Mouse (Mus musculus) liver, postnatal 0 days (tissue): ENCODE measurements around the gene Lasp1. TPM values are rescaled to one million over a fixed set of nuclear protein-coding genes. Genes with fewer than 3 reads are reported as not detected.

Source experiments
- ATAC-seq: fragments of 200-750 bp; cut with Nextera tagmentation; 2 replicates; pipeline ENCODE4 v1.8.0; 2017; ENCODE audit warnings: mild to moderate bottlenecking, moderate library complexity
- DNase-seq: peaks from one replicate; pipeline ENCODE4 v3.0.0-alpha.2; 2016
- H3K27ac ChIP-seq: fragments of 300-500 bp; sonication (generic); 2 replicates; pipeline ENCODE4 v1.5.1; 2014; ENCODE audit warnings: antibody characterized with exemption, moderate library complexity, mild to moderate bottlenecking, low read depth
- H3K27me3 ChIP-seq: fragments of 300-500 bp; sonication (generic); 2 replicates; pipeline ENCODE4 v1.6.1; 2014; ENCODE audit warnings: low read length, control low read depth, mixed read lengths; ENCODE audit not compliant: insufficient read depth
- H3K36me3 ChIP-seq: fragments of 300-500 bp; sonication (generic); replicated peaks from 2 replicates; pipeline ENCODE4 v1.6.1; 2014; ENCODE audit warnings: mild to moderate bottlenecking, control low read depth, low read length, moderate library complexity, mixed read lengths; ENCODE audit not compliant: insufficient read depth
- H3K4me1 ChIP-seq: fragments of 300-500 bp; sonication (generic); 2 replicates; pipeline ENCODE4 v1.6.1; 2014; ENCODE audit warnings: antibody characterized with exemption, mild to moderate bottlenecking, control low read depth; ENCODE audit not compliant: insufficient read depth
- H3K4me2 ChIP-seq: fragments of 300-500 bp; sonication (generic); 2 replicates; pipeline ENCODE4 v1.6.1; 2014; ENCODE audit warnings: low read depth, mild to moderate bottlenecking, low read length, moderate library complexity, mixed read lengths
- H3K4me3 ChIP-seq: fragments of 300-500 bp; sonication (generic); 2 replicates; pipeline ENCODE4 v1.5.1; 2014; ENCODE audit warnings: low read depth, low read length
- H3K9ac ChIP-seq: fragments of 300-500 bp; sonication (generic); replicated peaks from 2 replicates; pipeline ENCODE4 v1.6.1; 2014; ENCODE audit warnings: mild to moderate bottlenecking, moderate library complexity
- H3K9me3 ChIP-seq: fragments of 300-500 bp; sonication (generic); 2 replicates; pipeline ENCODE4 v1.6.1; 2016; ENCODE audit warnings: mild to moderate bottlenecking, control low read depth, low read length, mixed read lengths
- CTCF ChIP-seq: sonication (generic); IDR thresholded peaks from 2 replicates; pipeline ENCODE4 v1.5.1; 2016; ENCODE audit warnings: antibody characterized with exemption, low read depth
- EP300 ChIP-seq: IDR thresholded peaks from 2 replicates; pipeline ENCODE4 v1.6.1; 2016; ENCODE audit warnings: antibody characterized with exemption, low read depth, mild to moderate bottlenecking
- WGBS: fragments of 180-500 bp; shearing (Covaris S2); extraction: QIAGEN DNeasy Blood & Tissue Kit; methylation state at CpG from one replicate; pipeline ENCODE4 v1.1.7; 2014; ENCODE audit not compliant: insufficient replicate concordance; 5-methylcytosine and 5-hydroxymethylcytosine counted together
- polyA plus RNA-seq: library from polyadenylated mRNA; unstranded; fragments of >200 nt; fragmentation: Nextera tagmentation; extraction: Ambion mirVana; gene quantifications from 2 replicates; pipeline ENCODE4 v1.2.1, GENCODE M21; 2015

The Lasp1 gene
- polyA plus RNA-seq, 1 experiment from 2014 or later = 32.2 TPM

DNA sequence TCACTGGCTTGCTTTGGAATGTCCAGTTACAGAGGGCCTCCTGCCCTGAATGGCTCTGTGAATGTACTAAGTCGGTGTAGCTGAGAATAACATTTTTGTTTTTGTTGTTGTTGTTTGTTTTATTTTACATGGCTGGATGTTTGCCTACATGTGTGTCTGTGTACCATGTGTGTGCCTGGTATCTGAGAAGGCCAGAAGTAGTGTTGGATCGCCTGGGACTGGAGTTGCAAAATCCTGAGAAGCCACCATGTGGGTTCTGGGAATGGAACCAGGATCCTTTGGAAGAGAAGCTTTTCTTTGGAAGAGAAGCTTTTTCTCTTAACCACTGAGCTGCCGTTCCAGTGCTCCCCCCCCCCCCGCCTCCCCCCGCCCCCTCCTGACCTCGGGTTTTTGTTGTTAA, 3.7 kb downstream of the Lasp1 start:
- H3K36me3 ChIP-seq = peaks cover 5% of the 10 kb centered on the region
- no peak for TF ChIP-seq EP300
- H3K27me3 ChIP-seq = no peaks in the 10 kb centered on the region
- DNase-seq (no peak), ATAC-seq (no peak)
- H3K9me3 ChIP-seq = no peaks in the 10 kb centered on the region
- H3K4me1 ChIP-seq = peaks cover 46% of the 10 kb centered on the region
- 0 out of 2 replicates have a peak overlapping the region, but pooled peaks have one; percentile 20 for H3K4me2 ChIP-seq
- H3K27ac ChIP-seq = peak overlapping the region; percentile 94
- H3K4me3 ChIP-seq = no peak overlapping the region
- H3K9ac ChIP-seq = 0 out of 2 replicates have a peak overlapping the region, but pooled peaks have one; percentile 0
- 38% methylated on average over 5 of the region's 6 CpGs for WGBS

DNA sequence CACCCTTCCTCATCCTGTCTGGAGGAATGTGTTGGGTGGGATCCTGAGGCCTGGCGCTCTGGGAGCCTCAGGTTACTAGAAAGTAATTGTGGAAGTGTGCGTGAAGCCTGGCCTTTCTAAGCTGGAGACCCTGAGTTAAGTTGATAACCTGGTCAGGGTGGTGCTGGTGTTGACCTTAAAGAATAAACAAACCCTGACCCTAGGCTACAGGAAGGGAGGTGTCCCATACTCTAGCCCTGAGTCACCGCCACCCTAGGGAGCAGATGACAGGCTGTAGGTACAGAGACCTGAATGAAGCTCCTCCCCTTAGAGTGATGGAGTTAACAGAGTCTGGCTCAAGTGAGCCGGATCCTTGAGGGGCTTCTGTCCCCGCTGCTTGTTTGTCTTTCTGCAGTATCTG, 5.0 kb downstream of the Lasp1 start:
- no peak for ATAC-seq
- Histone ChIP-seq H3K4me2 (no peak overlapping the region), H3K27ac (peak overlapping the region; percentile 25; the same call in 1 of the 2 replicates), H3K27me3 (no peaks in the 10 kb centered on the region), H3K9me3 (no peaks in the 10 kb centered on the region), H3K36me3 (peaks cover 17% of the 10 kb centered on the region), H3K4me3 (no peak overlapping the region), H3K4me1 (peaks cover 59% of the 10 kb centered on the region), H3K9ac (no peak overlapping the region)
- no peak for TF ChIP-seq EP300
- TF ChIP-seq CTCF = no peak
- DNase-seq = peak; percentile 16
- 55% methylated on average over 5 of the region's 5 CpGs for WGBS

DNA sequence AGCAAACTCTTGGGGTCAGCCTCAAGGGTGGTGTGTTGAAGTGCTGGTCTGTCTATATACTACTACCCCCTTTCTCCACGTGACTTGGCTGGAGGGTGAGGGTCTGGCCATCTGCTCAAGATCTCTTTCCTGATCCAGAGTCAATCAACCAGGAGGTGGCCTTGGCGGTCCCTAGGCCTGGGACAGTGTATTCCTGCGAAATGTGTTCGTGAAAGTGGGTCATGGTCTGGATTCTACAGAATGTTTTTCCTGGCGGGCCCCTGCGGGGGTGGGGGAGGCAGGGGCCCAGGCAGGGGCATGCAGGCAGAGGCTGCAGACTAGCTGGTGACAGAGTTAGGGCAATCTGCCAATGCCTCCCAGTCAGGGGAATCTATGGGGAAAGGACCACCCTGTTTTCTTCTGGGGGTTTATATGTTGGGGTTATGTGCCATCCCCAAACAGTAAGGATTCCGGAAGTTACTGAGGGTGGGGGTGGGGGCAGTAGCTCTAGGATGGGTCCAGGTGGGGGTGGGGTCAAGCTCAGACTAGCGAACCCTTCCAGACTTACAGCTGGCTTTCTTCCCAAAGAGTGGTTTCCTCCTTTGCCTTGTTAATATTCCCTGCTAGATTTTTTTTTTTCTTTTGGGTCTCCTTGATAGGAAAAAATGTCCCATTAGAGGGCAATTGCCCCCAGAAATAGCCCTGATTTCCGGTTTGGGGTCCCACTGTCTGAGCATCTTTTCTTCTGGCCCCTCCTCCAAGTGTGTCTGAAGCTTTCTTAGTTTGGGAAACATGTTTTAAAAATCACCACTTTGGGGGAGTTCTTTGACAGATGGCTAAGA, 6.3 kb downstream of the Lasp1 start:
- DNase-seq = peak; percentile 37
- Histone ChIP-seq H3K27me3 (no peaks in the 10 kb centered on the region), H3K4me2 (peak overlapping the region; percentile 41; the same call in 1 of the 2 replicates), H3K4me1 (peaks cover 67% of the 10 kb centered on the region), H3K4me3 (no peak overlapping the region), H3K36me3 (peaks cover 25% of the 10 kb centered on the region), H3K27ac (peak overlapping the region; percentile 66), H3K9me3 (no peaks in the 10 kb centered on the region), H3K9ac (no peak overlapping the region)
- WGBS = 31% methylated on average over 9 of the region's 9 CpGs
- no peak for ATAC-seq
- no peak for TF ChIP-seq CTCF
- no peak for TF ChIP-seq EP300

DNA sequence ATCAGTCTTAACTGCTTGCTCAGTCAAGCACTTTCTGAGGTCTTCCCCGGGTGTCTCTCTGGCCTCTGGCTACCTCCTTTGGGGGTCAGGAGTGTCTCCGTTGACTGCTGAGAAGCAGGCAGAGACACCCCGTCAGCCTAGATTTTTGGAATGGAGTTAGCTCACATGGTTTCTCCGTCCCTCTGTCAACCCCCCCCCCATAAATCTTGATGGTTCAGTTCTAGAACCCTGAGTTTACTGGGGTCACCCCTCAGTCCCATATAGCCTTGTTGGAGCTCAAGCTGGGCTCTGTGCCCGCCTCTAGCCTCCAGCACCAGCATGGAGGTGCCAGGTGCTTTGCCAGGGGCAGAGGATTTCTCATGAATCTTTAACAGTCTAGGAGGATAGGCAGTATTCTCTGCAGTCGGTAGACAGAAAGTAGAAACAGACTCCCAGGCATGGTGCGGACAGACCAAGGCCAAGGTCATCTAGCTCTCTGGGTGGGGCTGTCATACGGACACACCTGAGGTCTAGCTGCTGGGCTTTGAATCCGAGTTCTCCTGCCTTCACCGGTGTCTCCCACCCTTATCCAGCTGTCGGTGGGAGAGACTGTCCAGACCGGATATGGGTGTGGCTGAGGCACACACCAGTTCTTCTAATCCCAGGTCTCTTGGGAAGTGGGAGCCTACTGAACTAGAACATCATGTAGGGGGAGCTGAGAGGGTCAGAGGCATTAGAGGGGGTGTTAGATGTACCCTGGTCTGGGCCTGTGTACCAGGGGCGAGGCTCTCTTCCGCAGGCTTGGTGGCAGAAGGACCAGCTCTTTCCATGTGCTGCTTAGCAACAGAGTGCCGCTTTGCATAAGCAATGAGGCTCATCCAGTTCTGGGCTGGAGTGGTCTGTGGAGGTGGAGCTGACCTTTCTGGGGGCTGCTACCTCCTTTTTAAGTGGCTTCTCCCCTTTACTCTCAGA, 7.1 kb downstream of the Lasp1 start:
- no peak for TF ChIP-seq CTCF
- TF ChIP-seq EP300 = no peak
- Histone ChIP-seq H3K36me3 (peaks cover 26% of the 10 kb centered on the region), H3K4me1 (peaks cover 76% of the 10 kb centered on the region), H3K27ac (peak overlapping the region; percentile 66), H3K9me3 (no peaks in the 10 kb centered on the region), H3K9ac (no peak overlapping the region), H3K4me2 (peak overlapping the region; percentile 29; the same call in 1 of the 2 replicates), H3K27me3 (no peaks in the 10 kb centered on the region), H3K4me3 (no peak overlapping the region)
- peak; percentile 14 for DNase-seq
- WGBS = 58% methylated on average over 15 of the region's 15 CpGs
- no peak for ATAC-seq

DNA sequence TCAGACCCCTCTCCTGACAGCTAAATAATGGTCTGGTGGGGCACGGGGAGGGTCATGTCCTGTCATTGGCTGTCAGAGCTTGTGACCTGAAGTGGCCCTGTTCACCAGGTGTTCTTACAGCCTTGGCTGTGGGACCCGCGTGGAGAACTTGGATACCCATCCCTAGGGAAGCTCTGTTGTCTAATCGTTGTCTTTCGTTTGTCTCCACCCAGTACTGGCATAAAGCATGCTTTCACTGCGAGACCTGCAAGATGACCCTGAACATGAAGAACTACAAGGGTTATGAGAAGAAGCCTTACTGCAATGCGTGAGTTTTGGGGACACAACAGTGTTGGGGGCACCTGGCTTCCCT, 7.8 kb downstream of the Lasp1 start:
- no peak overlapping the region for H3K27ac ChIP-seq

DNA sequence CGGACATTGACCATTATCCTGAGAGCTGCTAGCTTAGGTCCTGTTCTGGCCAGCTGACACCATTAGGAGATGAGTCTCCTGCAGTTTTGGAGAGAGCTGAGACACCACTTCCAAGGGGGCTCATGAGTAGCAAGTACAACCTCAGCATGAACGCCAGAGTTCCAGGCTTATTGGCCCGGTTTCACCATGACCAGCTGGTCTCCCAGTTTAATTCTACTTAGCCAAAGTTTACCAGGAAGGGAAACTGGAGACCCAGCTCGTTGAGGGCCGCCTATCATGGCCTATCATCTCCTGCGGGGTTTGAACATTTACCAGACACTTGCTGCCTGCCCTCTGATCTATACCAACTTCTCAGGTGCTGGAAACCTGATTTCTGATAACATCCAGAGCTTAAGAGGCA, 8.8 kb downstream of the Lasp1 start:
- H3K36me3 ChIP-seq = peaks cover 28% of the 10 kb centered on the region
- H3K4me3 ChIP-seq = no peak overlapping the region
- H3K27ac ChIP-seq = peak overlapping the region; percentile 51
- DNase-seq (peak; percentile 11), ATAC-seq (no peak)
- H3K4me2 ChIP-seq = peak overlapping the region; percentile 6; the same call in 1 of the 2 replicates
- 38% methylated on average over 6 of the region's 6 CpGs for WGBS
- peaks cover 74% of the 10 kb centered on the region for H3K4me1 ChIP-seq
- TF ChIP-seq EP300 = no peak
- no peak for TF ChIP-seq CTCF
- H3K27me3 ChIP-seq = no peaks in the 10 kb centered on the region
- H3K9ac ChIP-seq = no peak overlapping the region
- no peaks in the 10 kb centered on the region for H3K9me3 ChIP-seq

More for the DNA sequence above, 7.8 kb downstream of the Lasp1 start:
- DNase-seq = no peak
- no peak for ATAC-seq
- WGBS = 69% methylated on average over 7 of the region's 7 CpGs
- Histone ChIP-seq H3K4me3 (no peak overlapping the region), H3K9me3 (no peaks in the 10 kb centered on the region), H3K4me1 (peaks cover 75% of the 10 kb centered on the region), H3K4me2 (no peak overlapping the region), H3K36me3 (peaks cover 28% of the 10 kb centered on the region), H3K9ac (no peak overlapping the region), H3K27me3 (no peaks in the 10 kb centered on the region)
- TF ChIP-seq EP300 = no peak
- TF ChIP-seq CTCF = no peak
